Mouse (Mus musculus): ENCODE measurements around the gene Dusp28.

Dusp28 gene

DNA sequence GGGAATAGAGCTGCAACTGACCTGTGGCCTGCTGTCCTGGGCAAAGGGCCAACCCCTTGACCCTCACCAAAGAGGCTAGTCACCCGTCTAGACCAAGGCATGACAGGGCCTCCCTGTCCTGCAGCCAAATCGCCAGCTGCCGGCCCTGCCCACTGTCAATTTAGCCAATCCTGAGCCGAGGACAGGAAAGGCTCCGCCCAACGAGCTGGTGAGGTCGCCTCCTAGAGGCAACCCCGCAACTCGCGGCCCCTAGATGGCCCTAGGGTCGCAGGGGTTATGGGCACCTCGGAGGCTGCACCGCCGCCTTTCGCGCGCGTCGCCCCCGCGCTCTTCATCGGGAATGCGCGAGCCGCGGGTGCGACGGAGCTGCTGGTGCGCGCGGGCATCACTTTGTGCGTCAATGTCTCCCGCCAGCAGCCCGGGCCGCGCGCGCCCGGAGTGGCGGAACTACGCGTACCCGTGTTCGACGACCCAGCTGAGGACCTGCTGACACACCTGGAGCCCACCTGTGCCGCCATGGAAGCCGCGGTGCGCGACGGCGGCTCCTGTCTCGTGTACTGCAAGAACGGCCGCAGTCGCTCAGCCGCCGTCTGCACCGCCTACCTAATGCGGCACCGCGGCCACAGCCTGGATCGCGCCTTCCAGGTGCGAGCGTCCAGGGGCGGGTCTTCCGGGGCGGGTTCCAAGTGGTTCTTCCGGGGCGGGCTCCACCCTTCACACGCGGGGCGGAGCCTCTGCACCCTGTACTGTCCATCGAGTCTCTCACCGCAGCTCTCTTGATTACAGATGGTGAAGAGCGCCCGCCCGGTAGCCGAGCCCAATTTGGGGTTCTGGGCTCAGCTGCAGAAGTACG lies at the start of gene Dusp28:
Dusp28 (plus strand) TSS at position 203 of the 853 bp plus-strand sequence.
- in situ Hi-C loops (cut with MboI, MseI): loop anchor here (10.0 to 25.0 kb wide), 3 partner anchors 728 to 1820 kb away; no protein-coding TSS in a partner anchor

- in situ Hi-C loops (cut with MboI, MseI): no loop called here
Measured at GRCm38 (mm10) chr1:92861503-92861902, 45.3 kb upstream of the Dusp28 start.

- in situ Hi-C loops (cut with MboI, MseI): no loop called here
Measured at GRCm38 (mm10) chr1:92863268-92863667, 43.5 kb upstream of the Dusp28 start.

GRCm38 (mm10) chr1:92866170-92866569 lies 40.6 kb upstream of the Dusp28 start:
- in situ Hi-C loops (cut with MboI, MseI): no loop called here

DNA sequence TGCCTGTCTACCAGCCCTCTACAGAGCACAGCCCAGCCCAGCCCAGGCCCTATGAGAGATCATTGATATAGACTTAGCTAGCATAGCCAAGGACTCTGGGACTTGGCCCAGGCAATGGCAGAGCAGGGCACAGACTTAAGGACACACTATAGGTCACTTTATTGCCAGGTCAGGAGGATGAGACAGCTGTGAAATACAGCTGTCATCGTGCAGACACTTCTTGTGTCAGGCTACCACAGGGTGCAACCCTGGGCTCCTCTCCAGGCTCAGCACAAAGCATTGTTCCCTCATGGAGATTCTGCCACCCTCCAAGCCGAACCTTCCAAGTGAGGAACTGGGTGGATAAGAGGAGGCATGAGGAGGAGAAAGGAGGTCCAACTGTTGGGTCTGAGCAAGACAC lies 36.8 kb upstream of the Dusp28 start:
- in situ Hi-C loops (cut with MboI, MseI): no loop called here

DNA sequence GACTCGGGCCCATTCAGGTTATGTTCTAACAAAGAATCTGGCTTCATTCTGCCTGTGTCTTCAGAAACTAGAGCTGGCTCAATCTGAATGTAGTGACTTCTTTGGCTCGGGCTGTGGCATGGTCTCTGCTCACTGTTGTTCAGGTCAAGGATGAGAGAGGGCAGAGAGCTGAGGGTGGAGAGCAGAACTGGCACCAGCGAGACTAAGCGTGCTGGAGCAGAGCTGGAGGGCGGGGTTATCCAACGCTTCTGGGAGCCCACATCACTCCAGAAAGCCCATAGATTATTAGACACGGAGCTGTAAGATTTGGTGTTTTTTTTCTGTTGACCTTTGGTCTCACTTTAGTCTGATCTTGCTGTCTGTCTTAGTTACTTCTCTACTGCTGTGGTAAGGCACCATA lies 34.1 kb upstream of the Dusp28 start:
- in situ Hi-C loops (cut with MboI, MseI): no loop called here

GRCm38 (mm10) chr1:92874011-92874410 lies 32.8 kb upstream of the Dusp28 start:
- in situ Hi-C loops (cut with MboI, MseI): no loop called here

- in situ Hi-C loops (cut with MboI, MseI): no loop called here
Measured at GRCm38 (mm10) chr1:92875360-92876111, 31.2 kb upstream of the Dusp28 start.

- in situ Hi-C loops (cut with MboI, MseI): no loop called here
Measured at GRCm38 (mm10) chr1:92877431-92877978, 29.3 kb upstream of the Dusp28 start.

DNA sequence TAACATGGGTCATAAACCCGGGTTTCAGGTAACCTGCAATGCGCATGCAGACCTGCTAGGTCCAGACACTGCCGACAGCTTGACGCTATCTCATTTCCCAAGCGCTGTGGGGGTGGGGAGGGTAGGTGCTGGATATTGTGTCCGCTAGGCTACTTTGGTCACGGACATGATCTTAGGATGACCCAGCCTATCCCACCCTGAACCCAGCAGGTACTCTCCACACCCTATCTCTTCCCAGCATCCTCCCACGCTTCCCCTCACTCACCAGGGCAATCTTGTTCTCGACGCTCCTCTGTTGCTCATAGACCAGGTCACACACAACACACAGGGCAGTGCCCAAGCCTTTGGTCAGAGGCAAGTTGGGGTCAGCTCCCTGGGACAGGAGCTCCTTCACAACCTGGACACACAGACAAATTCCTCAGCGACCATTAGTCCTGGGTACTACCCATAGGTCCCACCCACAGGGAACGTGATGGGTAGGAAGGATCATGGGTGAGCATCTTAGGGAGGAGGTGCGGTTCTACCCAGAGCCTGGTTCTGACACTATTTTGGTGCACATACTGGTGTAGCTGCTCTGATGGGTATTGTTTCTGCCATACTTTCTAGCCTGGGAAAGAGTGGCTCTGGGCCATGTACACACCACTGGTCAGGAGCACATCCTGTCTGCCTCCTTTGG lies 28.6 kb upstream of the Dusp28 start:
- in situ Hi-C loops (cut with MboI, MseI): no loop called here

- in situ Hi-C loops (cut with MboI, MseI): no loop called here
Measured at GRCm38 (mm10) chr1:92879266-92879665, 27.5 kb upstream of the Dusp28 start.

- in situ Hi-C loops (cut with MboI, MseI): no loop called here
Measured at GRCm38 (mm10) chr1:92880101-92880500, 26.7 kb upstream of the Dusp28 start.

- in situ Hi-C loops (cut with MboI, MseI): no loop called here
Measured at GRCm38 (mm10) chr1:92881982-92882381, 24.8 kb upstream of the Dusp28 start.

GRCm38 (mm10) chr1:92888901-92889655 lies 17.7 kb upstream of the Dusp28 start:
- in situ Hi-C loops (cut with MboI, MseI): no loop called here

DNA sequence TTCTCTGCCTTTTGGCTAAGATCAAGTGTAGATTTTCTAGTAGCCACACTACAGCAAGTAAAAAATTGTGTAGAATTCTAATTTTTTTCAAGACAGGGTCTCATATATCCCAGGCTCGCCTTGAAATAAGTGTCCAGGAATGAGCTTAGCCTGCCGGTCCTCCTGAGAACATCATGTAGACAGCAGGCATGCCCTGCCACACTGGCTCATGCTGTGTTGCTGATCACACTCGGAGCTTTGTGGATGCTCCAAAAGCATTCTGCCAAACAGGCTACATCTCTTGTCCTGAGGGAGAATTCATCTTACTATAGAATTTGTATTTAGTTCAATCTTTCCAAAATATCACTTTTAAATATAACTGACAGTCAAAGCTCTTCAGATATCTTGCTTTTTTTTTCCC lies 14.0 kb upstream of the Dusp28 start:
- in situ Hi-C loops (cut with MboI, MseI): no loop called here

DNA sequence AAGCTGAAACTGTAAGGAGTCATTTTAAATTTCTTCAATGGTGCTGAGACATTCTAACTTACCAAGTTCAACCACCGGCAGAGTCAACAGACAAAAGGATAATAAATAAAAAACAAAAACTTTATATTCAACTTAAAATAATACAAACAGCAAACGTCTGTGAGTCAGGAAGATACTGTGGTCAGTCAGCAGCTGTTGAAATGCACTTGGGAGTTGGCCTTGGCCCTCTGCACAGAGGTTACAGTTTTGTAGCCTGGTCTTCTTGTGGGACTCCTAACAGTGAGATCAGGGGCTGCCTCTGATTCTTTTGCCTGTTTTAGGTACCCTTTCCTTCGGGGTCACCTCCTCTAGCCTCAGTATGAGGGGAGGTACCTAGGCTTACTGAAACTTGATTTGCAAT lies 12.9 kb upstream of the Dusp28 start:
- in situ Hi-C loops (cut with MboI, MseI): no loop called here

- in situ Hi-C loops (cut with MboI, MseI): no loop called here
Measured at GRCm38 (mm10) chr1:92895089-92895488, 11.7 kb upstream of the Dusp28 start.

DNA sequence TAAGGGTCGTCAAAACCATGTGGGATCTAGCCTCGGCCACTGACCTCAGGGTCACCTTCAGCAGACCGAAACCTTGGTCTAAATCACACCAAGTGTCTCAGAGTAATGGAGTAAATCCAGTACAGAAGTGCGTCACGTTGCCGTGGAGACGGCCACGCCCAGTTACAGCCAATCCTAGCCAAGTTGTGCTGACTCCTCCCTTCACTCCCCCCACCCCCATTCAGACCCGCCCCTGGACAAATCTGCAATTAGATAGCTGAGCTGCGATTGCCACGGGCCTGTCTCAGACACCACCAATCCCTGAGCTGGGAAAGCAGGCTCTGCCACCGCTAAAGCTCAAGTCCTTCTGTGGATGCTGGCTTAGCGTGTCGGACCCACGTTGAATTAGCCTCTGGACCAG lies 4.0 kb upstream of the Dusp28 start, which contains the start of gene Ankmy1:
Ankmy1 (minus strand) TSS at position 121 of the 400 bp plus-strand sequence.
- in situ Hi-C loops (cut with MboI, MseI): loop anchor here (5.0 to 25.0 kb wide), 4 partner anchors 60 to 1815 kb away; no protein-coding TSS in a partner anchor

DNA sequence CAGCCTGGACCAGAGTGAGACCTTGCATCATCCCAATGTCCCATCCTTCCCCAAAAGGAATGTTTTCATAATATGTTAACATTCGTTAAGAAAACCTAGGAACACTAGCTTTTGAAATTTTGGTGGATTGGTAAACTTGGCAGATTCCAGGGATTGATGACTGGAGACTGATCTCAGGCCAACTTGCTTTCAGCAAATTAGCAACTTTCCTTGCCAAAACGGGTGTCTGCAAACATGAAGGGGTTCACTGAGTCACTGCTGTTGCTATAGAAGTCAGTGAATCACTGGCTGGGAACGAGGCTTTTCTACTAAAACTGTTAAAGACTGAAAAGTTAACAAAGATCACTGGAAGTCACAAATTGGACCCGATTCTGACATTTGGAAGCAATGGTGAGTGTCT lies 3.2 kb upstream of the Dusp28 start:
- in situ Hi-C loops (cut with MboI, MseI): loop anchor here (5.0 to 25.0 kb wide), 4 partner anchors 61 to 1816 kb away; no protein-coding TSS in a partner anchor

DNA sequence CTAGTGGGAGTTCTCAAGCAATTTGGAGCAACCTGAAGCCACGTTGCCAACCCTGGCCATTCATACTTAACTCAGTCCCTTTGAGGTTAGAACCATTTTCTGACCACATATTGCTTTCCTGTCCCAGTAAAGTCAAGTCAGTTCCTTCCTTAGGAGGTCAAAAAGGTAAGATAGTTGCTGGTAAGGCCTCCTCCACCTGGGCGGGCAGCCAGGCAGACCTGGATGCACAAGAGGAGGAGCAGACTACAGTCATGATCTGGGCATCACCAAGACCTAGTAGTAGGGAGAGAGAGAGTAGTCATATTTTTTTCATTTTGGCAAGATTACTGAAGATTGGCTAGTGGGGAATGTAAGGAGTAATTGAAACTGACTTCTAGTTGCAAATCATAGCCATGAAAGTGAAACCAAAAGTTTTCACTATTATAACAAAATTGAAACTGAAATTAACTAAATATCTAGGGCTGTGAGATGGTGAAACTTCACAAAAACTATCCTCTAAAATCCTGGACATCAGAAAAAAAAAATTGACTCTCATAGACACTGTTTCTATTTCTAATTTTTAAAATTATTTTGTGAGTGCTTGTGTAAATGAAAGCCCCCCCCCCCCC lies 974 bp upstream of the Dusp28 start:
- in situ Hi-C loops (cut with MboI, MseI): loop anchor here (10.0 to 25.0 kb wide), 3 partner anchors 729 to 1819 kb away; no protein-coding TSS in a partner anchor

Measured in T-helper 17 cell (primary cell).